Mouse (Mus musculus) ZHBTc4 (cell line): ENCODE data around the gene Gm614.

Experiments used
- DNase-seq: peaks from one replicate; pipeline ENCODE4 v3.0.0-alpha.2; 2011; ENCODE audit warnings: low read depth, low spot score

The Gm614 gene

DNA sequence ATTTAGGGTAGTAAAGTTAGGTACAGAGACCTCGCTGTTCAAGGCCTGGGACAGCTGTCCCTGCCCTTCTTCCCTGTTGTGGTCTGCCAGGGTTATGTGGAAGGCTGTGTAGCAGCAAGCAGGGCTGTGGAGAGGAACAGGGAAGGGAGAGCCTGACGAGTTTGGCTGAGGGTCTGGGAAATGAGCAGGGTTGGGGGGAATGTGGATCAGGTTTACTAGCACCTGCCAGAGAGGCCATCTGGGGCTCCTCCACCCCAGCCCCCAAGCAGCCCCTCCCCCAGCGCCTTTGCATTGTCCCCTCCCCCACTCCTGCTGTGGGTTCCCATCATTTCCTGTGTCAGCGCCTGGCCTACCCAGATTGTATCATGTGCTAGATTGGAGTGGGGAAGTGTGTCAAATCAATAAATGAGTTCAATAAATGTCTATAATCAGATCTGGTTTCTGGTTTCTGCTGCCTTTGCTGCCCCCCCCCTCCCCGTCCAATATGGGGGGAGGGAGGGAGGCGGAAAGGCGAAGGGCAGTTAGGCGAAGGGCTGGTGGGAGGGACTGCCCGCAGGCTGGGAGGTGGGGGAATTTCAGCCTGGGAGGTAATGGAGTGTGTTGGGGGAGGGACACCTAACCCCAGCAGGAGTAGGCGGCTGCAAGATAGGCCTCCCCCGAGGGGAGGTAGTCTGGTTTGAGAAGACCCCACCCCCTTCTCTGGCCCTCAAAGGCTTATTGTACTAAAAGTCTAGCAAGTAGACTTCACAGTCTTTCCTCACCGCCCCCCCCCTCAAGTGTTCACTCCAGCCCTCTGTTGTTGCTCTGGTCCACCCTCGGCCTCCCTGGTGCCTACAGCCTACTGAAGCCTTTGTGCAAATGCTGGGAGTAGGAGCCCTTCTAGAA is 3.1 kb downstream of the Gm614 start:
- DNase-seq = peak; percentile 82

DNA sequence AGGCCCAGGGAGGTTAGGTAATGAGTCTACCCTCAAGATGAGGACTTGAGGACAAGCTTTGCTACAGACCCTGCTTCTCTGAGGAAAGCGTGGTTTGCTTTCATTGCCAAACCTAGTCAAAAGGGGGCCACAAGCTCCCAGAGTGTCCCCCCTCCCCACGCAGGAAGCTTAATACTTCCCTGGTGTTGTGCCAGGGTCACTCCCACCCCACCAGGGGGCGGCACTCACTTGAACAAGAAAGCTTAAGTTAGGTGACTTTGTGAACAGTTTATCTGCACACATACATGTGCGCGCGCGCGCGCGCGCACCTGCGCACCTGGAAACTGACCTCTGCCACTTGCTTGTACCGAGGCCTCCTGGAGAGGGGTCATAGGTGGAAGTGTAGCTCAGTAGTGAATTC is 7.2 kb downstream of the Gm614 start:
- peak; percentile 44 for DNase-seq

DNA sequence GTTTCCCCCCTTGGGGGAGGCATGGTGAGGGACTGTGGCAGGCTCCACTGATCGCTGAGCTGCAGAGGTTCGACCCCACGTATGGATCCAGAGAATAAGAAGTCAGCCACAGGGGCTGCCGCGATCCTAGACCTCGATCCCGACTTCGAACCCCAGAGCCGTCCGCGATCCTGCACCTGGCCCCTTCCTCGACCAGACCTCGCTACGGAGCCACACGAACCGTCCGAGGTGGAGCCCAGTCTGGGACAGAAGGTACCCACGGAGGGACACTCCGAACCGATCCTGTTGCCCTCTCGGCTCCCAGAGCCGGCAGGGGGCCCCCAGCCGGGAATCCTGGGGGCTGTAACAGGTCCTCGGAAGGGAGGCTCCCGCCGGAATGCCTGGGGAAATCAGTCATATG is 9.1 kb downstream of the Gm614 start:
- peak; percentile 20 for DNase-seq

DNA sequence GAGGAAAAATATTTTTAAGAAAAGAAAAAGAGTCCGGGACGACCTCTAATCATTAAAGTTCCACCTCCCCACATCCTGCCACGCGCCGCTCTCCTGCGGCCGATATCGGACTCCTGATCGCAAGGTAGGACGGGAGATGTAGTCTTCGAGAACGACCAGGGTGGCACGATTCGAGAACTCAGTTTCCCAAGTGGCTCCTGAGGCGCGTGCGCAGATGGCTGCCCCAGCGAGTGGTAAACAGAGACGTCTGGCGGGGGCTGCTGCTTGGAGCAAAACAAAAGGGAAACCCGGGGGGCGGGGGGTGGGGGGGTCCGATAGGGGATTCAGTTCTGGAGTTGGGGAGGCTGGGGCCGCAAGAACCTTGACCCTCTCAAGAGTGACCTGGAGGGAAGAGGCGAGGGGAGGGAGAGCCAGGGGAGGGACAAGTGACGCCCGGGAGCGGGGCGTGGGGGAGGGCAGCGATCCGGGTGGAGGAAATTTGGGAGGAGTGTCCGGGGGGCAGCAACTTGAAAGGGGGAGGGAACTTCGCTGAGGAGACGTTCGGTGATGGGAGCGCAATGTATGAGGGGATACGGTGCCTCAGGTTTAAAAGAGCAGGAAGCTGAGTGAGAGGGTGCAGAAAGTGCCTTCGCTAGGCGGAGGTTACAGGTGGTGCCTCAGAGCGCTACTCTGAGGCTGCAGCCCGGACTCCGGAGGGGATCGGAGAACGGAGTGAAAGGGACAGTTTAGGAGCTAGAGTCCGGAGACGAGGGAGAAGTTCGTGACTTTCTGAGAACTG is 9.7 kb downstream of the Gm614 start, which contains the start of gene Foxo4:
Foxo4 (plus strand) TSS at position 577 of the 778 bp plus-strand sequence.
- DNase-seq = peak; percentile 92

DNA sequence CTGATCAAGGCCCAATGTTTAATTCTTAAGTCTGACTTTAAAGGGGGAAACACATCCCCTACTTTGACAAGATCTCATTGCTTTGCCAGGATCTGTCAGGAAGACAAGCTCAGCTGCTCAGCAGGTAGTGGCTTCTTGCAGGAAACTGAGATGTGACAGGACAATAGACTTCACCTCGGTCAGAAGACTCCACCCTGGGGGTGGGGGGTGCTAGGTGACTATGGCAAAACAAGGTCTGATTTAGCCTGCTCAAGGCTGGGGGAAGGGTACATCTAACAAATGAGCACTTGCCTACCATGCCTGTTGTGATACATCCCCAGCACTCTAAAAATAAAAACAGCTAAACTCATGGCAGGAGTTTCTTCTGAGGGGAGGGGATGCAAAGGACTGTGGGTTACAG is 18.8 kb downstream of the Gm614 start:
- DNase-seq = peak; percentile 40

DNA sequence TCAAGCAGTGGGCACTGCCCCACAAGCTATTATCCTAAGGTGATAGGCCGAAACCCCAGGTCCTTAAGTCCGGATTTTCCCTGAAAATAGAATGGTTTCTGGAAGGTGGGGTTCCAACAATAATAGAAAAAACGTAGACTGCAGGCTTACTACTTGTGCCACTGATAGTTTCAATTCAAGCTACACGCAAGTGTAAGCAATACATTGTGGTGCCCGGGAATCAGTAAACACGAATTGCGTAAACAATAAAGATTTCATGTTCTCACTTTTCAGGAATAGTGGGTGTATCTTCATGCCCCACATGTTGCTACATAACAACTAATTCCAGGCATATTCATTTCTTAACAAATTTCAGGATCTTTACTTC is 41.0 kb downstream of the Gm614 start:
- DNase-seq = no peak

DNA sequence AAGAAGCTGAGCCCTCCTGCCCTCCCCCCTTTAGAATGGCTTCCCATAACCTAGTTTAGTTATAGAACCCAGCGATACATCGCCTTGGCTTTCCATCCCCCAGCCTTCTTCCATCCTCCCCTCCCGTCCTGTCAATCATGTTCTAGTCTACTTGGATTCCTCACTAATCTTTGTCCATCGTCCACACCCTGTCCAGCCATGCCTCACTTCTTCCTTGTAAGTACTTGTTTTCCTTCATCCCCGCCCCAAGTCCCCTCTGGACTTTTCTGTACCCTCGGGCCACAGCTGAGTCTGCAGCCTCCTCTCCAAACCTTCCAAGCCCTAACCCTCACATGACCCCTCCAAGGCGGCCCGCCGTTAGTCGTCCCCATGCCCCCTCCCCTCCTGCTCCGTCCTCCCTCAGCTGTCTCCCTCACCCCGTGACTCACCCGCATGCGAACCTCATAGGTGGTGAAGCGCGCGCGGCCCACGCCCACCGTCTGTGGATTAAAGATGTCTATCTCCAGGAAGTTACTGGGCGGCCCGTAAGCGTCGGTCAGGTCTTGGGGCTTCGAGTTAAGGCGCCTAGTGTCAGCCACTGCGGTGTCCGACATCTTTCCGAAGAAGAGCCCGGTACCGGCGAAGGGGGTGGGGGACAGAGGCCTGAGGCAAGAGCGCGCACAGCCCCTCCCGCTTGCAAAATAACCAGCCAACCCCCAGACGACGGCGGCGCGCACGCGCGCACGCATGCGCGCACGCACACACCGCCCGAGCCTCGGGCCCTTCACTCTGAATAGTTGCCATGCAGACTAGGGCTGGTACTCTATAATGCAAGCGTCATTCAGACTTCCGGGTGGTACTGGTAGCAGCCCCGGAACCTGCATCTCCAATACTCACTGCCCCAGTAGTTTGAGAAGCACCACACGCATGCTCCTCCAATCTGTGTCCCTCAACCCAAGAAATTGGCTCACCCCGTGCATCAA is 41.7 kb downstream of the Gm614 start, which contains the start of gene Snx12:
Snx12 (minus strand) TSS at position 730 of the 962 bp plus-strand sequence.
- peak; percentile 96 for DNase-seq
